Mouse (Mus musculus) myocyte (in vitro differentiated cells): ENCODE measurements around the gene Myh9. TPM values are rescaled to one million over a fixed set of nuclear protein-coding genes. Genes with fewer than 3 reads are reported as not detected.
A peak's percentile ranks its signal among the peaks of the same experiment; 100 is the strongest.

ENCODE experiments used
- H3K27me3 ChIP-seq: one replicate; pipeline ENCODE4 v1.6.1; 2011; ENCODE audit not compliant: control insufficient read depth, insufficient read depth, insufficient read length
- H3K36me3 ChIP-seq: one replicate; pipeline ENCODE4 v1.6.1; 2011; ENCODE audit not compliant: control insufficient read depth, insufficient read depth
- H3K4me2 ChIP-seq: one replicate; pipeline ENCODE4 v1.6.1; 2011; ENCODE audit warnings: low read depth, control low read depth
- H3K4me3 ChIP-seq: one replicate; pipeline ENCODE4 v1.5.1; 2011; ENCODE audit warnings: mild to moderate bottlenecking, control low read depth, moderate library complexity
- H3K79me2 ChIP-seq: one replicate; pipeline ENCODE4 v1.6.1; 2011; ENCODE audit not compliant: control insufficient read depth, insufficient read depth
- H3ac ChIP-seq: one replicate; pipeline ENCODE4 v1.6.1; 2011; ENCODE audit not compliant: control insufficient read depth, insufficient read length
- CEBPB ChIP-seq: IDR thresholded peaks from 2 replicates; pipeline ENCODE4 v1.6.1; 2011; ENCODE audit warnings: mild to moderate bottlenecking, moderate library complexity; ENCODE audit not compliant: poor library complexity, insufficient read depth, severe bottlenecking
- E2F4 ChIP-seq: IDR thresholded peaks from one replicate; pipeline ENCODE4 v1.6.1; 2011; ENCODE audit warnings: mild to moderate bottlenecking, control low read depth, moderate library complexity; ENCODE audit not compliant: insufficient read depth
- MAX ChIP-seq: IDR thresholded peaks from one replicate; pipeline ENCODE4 v1.6.1; 2011; ENCODE audit warnings: low read depth, mild to moderate bottlenecking, control low read depth
- MYOD1 ChIP-seq, 3 experiments: IDR thresholded peaks; one replicate each; pipeline ENCODE4 v1.6.1; 2011; ENCODE audit warnings: control low read depth in 2 of 3, low read depth in 2 of 3, mild to moderate bottlenecking in 2 of 3, moderate library complexity in 1 of 3; ENCODE audit not compliant: insufficient read length in 2 of 3, control insufficient read depth in 1 of 3
- MYOG ChIP-seq, 3 experiments: IDR thresholded peaks; one replicate each; pipeline ENCODE4 v1.6.1; 2011; ENCODE audit warnings: control low read depth in 2 of 3, low read depth in 2 of 3, mild to moderate bottlenecking in 2 of 3; ENCODE audit not compliant: insufficient read length in 2 of 3, control insufficient read depth in 1 of 3, insufficient read depth in 1 of 3
- POLR2A ChIP-seq: IDR thresholded peaks from one replicate; pipeline ENCODE4 v1.6.1; 2011; ENCODE audit warnings: low read depth, mild to moderate bottlenecking, control low read depth, moderate library complexity; ENCODE audit not compliant: insufficient read length
- POLR2AphosphoS2 ChIP-seq: IDR thresholded peaks from one replicate; pipeline ENCODE4 v1.6.1; 2011; ENCODE audit warnings: low read depth, control low read depth; ENCODE audit not compliant: insufficient read length
- REST ChIP-seq: IDR thresholded peaks from one replicate; pipeline ENCODE4 v1.6.1; 2011; ENCODE audit warnings: mild to moderate bottlenecking, control low read depth, moderate library complexity; ENCODE audit not compliant: insufficient read depth, insufficient read length
- SRF ChIP-seq: IDR thresholded peaks from one replicate; pipeline ENCODE4 v1.6.1; 2011; ENCODE audit warnings: low read depth; ENCODE audit not compliant: control insufficient read depth, insufficient read length
- TCF12 ChIP-seq: IDR thresholded peaks from one replicate; pipeline ENCODE4 v1.6.1; 2011; ENCODE audit warnings: mild to moderate bottlenecking, control low read depth; ENCODE audit not compliant: poor library complexity, insufficient read depth, severe bottlenecking
- TCF3 ChIP-seq: IDR thresholded peaks from one replicate; pipeline ENCODE4 v1.6.1; 2011; ENCODE audit warnings: low read depth, control low read depth; ENCODE audit not compliant: insufficient read length
- USF1 ChIP-seq: IDR thresholded peaks from one replicate; pipeline ENCODE4 v1.6.1; 2011; ENCODE audit warnings: low read depth, mild to moderate bottlenecking, control low read depth, moderate library complexity
- polyA plus RNA-seq: library from polyadenylated mRNA; unstranded; fragments of >200 nt; fragmentation: generic; extraction: Trizol; gene quantifications from one replicate; pipeline ENCODE4 v1.2.1, GENCODE M21; 2012; ENCODE audit warnings: missing spikeins

Gene Myh9
- polyA plus RNA-seq, 1 experiment = 466 TPM

GRCm38 (mm10) chr15:77789186-77789585 is 52.8 kb downstream of the Myh9 start:
- Histone ChIP-seq H3K27me3 (no peaks in the 10 kb centered on the region), H3K36me3 (peaks cover 82% of the 10 kb centered on the region), H3K79me2 (peaks cover 73% of the 10 kb centered on the region), H3K4me3 (no peak overlapping the region), H3ac (no peak overlapping the region), H3K4me2 (no peak overlapping the region)
- no peak for TF ChIP-seq POLR2AphosphoS2
- TF ChIP-seq CEBPB = no peak
- no peak for TF ChIP-seq TCF12
- TF ChIP-seq POLR2A = no peak
- no peak for TF ChIP-seq MYOD1 (IDR thresholded peaks at IDR 0.05; ENCODE audit: control insufficient read depth in 1 of 3, insufficient read length in 2 of 3, low read depth in 2 of 3)
- no peak for TF ChIP-seq E2F4
- no peak for TF ChIP-seq USF1
- no peak for TF ChIP-seq MAX
- TF ChIP-seq MYOG (IDR thresholded peaks at IDR 0.05; ENCODE audit: control insufficient read depth in 1 of 3, insufficient read depth in 1 of 3, insufficient read length in 2 of 3, low read depth in 2 of 3) = no peak
- TF ChIP-seq SRF = no peak
- TF ChIP-seq TCF3 = no peak
- TF ChIP-seq REST = no peak

GRCm38 (mm10) chr15:77788356-77788755 is 53.6 kb downstream of the Myh9 start:
- peak; percentile 67 to 96 (median 96) for TF ChIP-seq MYOD1 (IDR thresholded peaks at IDR 0.05; ENCODE audit: control insufficient read depth in 1 of 3, insufficient read length in 2 of 3, low read depth in 2 of 3)
- TF ChIP-seq TCF3 = peak; percentile 67
- TF ChIP-seq MYOG (IDR thresholded peaks at IDR 0.05; ENCODE audit: control insufficient read depth in 1 of 3, insufficient read depth in 1 of 3, insufficient read length in 2 of 3, low read depth in 2 of 3) = peak; percentile 70 to 95 (median 73)
- TF ChIP-seq TCF12 = peak; percentile 82
- TF ChIP-seq POLR2AphosphoS2 = no peak
- no peak for TF ChIP-seq E2F4
- peak; percentile 46 for TF ChIP-seq POLR2A
- TF ChIP-seq SRF = no peak
- TF ChIP-seq USF1 = no peak
- no peak overlapping the region for H3K4me3 ChIP-seq
- no peaks in the 10 kb centered on the region for H3K27me3 ChIP-seq
- H3K4me2 ChIP-seq = no peak overlapping the region
- no peak overlapping the region for H3ac ChIP-seq
- peaks cover 70% of the 10 kb centered on the region for H3K79me2 ChIP-seq
- peaks cover 84% of the 10 kb centered on the region for H3K36me3 ChIP-seq

GRCm38 (mm10) chr15:77785807-77786206 is 56.2 kb downstream of the Myh9 start:
- Histone ChIP-seq H3K79me2 (peaks cover 67% of the 10 kb centered on the region), H3K36me3 (peaks cover 100% of the 10 kb centered on the region), H3K4me2 (no peak overlapping the region), H3ac (no peak overlapping the region), H3K27me3 (no peaks in the 10 kb centered on the region), H3K4me3 (no peak overlapping the region)
- TF ChIP-seq E2F4 = no peak

- H3K27me3 ChIP-seq = no peaks in the 10 kb centered on the region
- TF ChIP-seq TCF3 = no peak
- TF ChIP-seq MAX = no peak
- peak in 2 of 3 experiments; percentile 28 to 85 for TF ChIP-seq MYOG (IDR thresholded peaks at IDR 0.05; ENCODE audit: control insufficient read depth in 1 of 3, insufficient read depth in 1 of 3, insufficient read length in 2 of 3, low read depth in 2 of 3)
- TF ChIP-seq POLR2A = peak; percentile 5
- peak; percentile 50 for TF ChIP-seq POLR2AphosphoS2
- TF ChIP-seq MYOD1 (IDR thresholded peaks at IDR 0.05; ENCODE audit: control insufficient read depth in 1 of 3, insufficient read length in 2 of 3, low read depth in 2 of 3) = peak; percentile 35 to 95 (median 87)
- TF ChIP-seq E2F4 = no peak
- no peak for TF ChIP-seq USF1
- no peak for TF ChIP-seq CEBPB
- peak; percentile 66 for TF ChIP-seq TCF12
- H3ac ChIP-seq = no peak overlapping the region
- peaks cover 100% of the 10 kb centered on the region for H3K36me3 ChIP-seq
- peaks cover 62% of the 10 kb centered on the region for H3K79me2 ChIP-seq
- no peak overlapping the region for H3K4me3 ChIP-seq
- H3K4me2 ChIP-seq = no peak overlapping the region
These were observed 57.7 kb downstream of the Myh9 start for GRCm38 (mm10) chr15:77784039-77784824.

- no peaks in the 10 kb centered on the region for H3K27me3 ChIP-seq
- H3K4me2 ChIP-seq = no peak overlapping the region
- TF ChIP-seq POLR2AphosphoS2 (peak; percentile 67), SRF (no peak), CEBPB (no peak), POLR2A (peak; percentile 53), REST (no peak), MYOG (IDR thresholded peaks at IDR 0.05; ENCODE audit: control insufficient read depth in 1 of 3, insufficient read depth in 1 of 3, insufficient read length in 2 of 3, low read depth in 2 of 3) (peak in 1 of 3 experiments; percentile 3), USF1 (no peak), MYOD1 (IDR thresholded peaks at IDR 0.05; ENCODE audit: control insufficient read depth in 1 of 3, insufficient read length in 2 of 3, low read depth in 2 of 3) (no peak)
- no peak overlapping the region for H3ac ChIP-seq
- H3K36me3 ChIP-seq = peaks cover 100% of the 10 kb centered on the region
- peaks cover 63% of the 10 kb centered on the region for H3K79me2 ChIP-seq
- H3K4me3 ChIP-seq = no peak overlapping the region
These were observed 59.4 kb downstream of the Myh9 start for GRCm38 (mm10) chr15:77782449-77783014.
